Mouse (Mus musculus): ENCODE results near the gene Lims1. TPM values are rescaled to one million over a fixed set of nuclear protein-coding genes. Genes with fewer than 3 reads are reported as not detected.
"Not testable (repeated sequence)": the region's sequence is repeated elsewhere in the genome, so short reads cannot be mapped to it uniquely, and the experiment has no call there.

Lims1 gene
- polyA plus RNA-seq, 1 experiment = 11.4 TPM

DNA sequence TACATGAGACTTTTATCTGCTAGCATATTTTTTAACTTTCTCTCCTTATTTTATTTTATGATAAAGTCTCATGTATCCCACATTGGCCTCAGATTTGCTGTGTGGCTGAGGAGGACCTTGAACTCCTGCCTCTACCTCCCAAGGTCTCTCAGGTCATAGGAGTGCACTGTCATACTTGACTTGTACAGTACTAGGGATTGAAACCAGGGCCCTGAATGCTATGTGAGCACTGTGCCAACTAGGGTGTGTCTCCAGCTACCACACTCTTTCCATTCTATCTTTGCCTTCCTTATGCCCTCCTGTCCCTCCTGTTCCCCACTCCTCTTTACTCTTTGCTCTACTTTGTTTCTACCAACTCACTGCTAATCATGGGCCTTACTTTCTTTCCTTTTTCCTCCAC is 7.4 kb downstream of the Lims1 start:
- no peaks in the 10 kb centered on the region for H3K36me3 ChIP-seq (ENCODE audit: control insufficient read depth, insufficient read depth, low read length)
- no peak overlapping the region for H3K27ac ChIP-seq (ENCODE audit: insufficient read depth, low read length)
- no peak overlapping the region for H3K4me3 ChIP-seq (ENCODE audit: extremely low read depth, insufficient read depth, insufficient read length)
- TF ChIP-seq CTCF (IDR thresholded peaks at IDR 0.05; ENCODE audit: extremely low read depth, insufficient read depth, insufficient read length, insufficient replicate concordance) (no peak), POLR2A (IDR thresholded peaks at IDR 0.05; ENCODE audit: low read depth, low read length) (no peak)
- no peaks in the 10 kb centered on the region; the same call in 1 of the 2 replicates for H3K4me1 ChIP-seq (ENCODE audit: control insufficient read depth, insufficient read depth, insufficient read length)
- no peaks in the 10 kb centered on the region for H3K27me3 ChIP-seq (ENCODE audit: control insufficient read depth, insufficient read depth, low read length)
- no peak for DNase-seq (ENCODE audit: low read depth in 1 of 2, low spot score in 2 of 2)

DNA sequence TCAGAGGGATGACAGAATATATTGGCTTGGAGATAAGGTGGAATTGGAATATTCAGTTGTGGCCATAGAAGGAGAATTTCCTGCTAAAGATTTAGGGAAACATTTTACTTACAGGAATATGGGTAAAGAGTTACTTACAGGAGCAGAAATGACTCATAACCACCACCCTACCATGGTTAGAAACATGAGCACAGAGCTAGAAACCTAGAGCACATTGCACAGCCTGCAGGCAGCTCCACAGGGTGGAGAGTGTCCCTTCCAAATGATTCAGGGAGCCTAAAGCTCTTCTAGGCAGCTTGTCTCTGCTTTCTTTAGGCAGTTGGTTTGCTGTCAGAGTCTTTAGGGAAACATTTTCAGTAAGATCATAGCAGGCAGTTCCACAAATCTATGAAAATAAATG is 8.5 kb downstream of the Lims1 start:
- no peaks in the 10 kb centered on the region; the same call in 1 of the 2 replicates for H3K4me1 ChIP-seq (ENCODE audit: control insufficient read depth, insufficient read depth, insufficient read length)
- TF ChIP-seq CTCF (IDR thresholded peaks at IDR 0.05; ENCODE audit: extremely low read depth, insufficient read depth, insufficient read length, insufficient replicate concordance) (no peak), POLR2A (IDR thresholded peaks at IDR 0.05; ENCODE audit: low read depth, low read length) (no peak)
- H3K36me3 ChIP-seq (ENCODE audit: control insufficient read depth, insufficient read depth, low read length) = no peaks in the 10 kb centered on the region
- no peaks in the 10 kb centered on the region for H3K27me3 ChIP-seq (ENCODE audit: control insufficient read depth, insufficient read depth, low read length)
- no peak overlapping the region for H3K27ac ChIP-seq (ENCODE audit: insufficient read depth, low read length)
- H3K4me3 ChIP-seq (ENCODE audit: extremely low read depth, insufficient read depth, insufficient read length) = no peak overlapping the region
- no peak for DNase-seq (ENCODE audit: low read depth in 1 of 2, low spot score in 2 of 2)

DNA sequence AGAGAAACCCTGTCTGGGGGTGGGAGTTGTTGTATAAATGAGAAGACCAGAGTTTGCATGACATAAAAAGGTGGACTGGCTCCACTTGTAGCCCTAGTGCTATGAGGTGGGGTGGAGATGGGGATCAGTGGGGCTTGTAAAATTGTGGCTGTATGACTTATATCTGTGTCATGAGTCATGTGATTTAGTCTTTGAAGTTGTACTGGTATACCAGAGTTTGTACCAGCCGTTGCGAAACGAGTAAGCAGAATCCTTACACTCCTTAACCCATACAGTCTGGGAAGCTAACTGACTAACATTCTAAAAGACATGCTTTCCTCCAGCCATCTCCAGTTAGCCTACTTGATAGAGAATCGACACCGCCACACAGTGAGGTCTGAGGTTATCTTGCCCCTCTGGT is 10.1 kb downstream of the Lims1 start:
- 0 out of 2 replicates have a peak, but pooled peaks cover 1% of the 10 kb centered on the region for H3K36me3 ChIP-seq (ENCODE audit: control insufficient read depth, insufficient read depth, low read length)
- no peak overlapping the region for H3K27ac ChIP-seq (ENCODE audit: insufficient read depth, low read length)
- H3K4me3 ChIP-seq (ENCODE audit: extremely low read depth, insufficient read depth, insufficient read length) = no peak overlapping the region
- no peak for TF ChIP-seq CTCF (IDR thresholded peaks at IDR 0.05; ENCODE audit: extremely low read depth, insufficient read depth, insufficient read length, insufficient replicate concordance)
- no peak for TF ChIP-seq POLR2A (IDR thresholded peaks at IDR 0.05; ENCODE audit: low read depth, low read length)
- H3K27me3 ChIP-seq (ENCODE audit: control insufficient read depth, insufficient read depth, low read length) = no peaks in the 10 kb centered on the region
- H3K4me1 ChIP-seq (ENCODE audit: control insufficient read depth, insufficient read depth, insufficient read length) = no peaks in the 10 kb centered on the region; the same call in 1 of the 2 replicates
- DNase-seq (ENCODE audit: low read depth in 1 of 2, low spot score in 2 of 2) = no peak
- 87% methylated on average over 5 of the region's 5 CpGs for WGBS

DNA sequence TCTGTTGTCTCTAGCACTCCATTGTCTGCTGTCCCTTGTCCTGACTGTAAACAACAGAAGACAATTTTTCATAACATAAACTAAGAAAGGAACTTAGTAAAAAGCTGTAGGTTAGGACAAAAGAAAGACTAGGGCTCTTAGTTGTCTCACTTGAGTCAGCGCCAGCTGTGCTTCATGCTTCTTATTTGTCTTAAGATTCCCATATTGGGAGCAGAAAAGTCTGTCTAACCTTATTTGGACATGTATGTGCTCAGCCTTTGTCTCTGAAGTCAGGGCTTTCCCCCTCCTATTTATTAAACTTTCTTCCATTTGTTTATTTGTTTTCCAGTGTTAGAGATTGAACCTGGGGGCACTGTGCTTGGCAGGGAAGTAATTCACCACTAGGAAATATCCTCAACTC is 12.9 kb downstream of the Lims1 start:
- 93% methylated on average over 1 of the region's 1 CpGs for WGBS
- Histone ChIP-seq H3K27ac (ENCODE audit: insufficient read depth, low read length) (no peak overlapping the region), H3K36me3 (ENCODE audit: control insufficient read depth, insufficient read depth, low read length) (0 out of 2 replicates have a peak, but pooled peaks cover 1% of the 10 kb centered on the region), H3K4me1 (ENCODE audit: control insufficient read depth, insufficient read depth, insufficient read length) (no peaks in the 10 kb centered on the region; the same call in 1 of the 2 replicates), H3K4me3 (ENCODE audit: extremely low read depth, insufficient read depth, insufficient read length) (no peak overlapping the region), H3K27me3 (ENCODE audit: control insufficient read depth, insufficient read depth, low read length) (no peaks in the 10 kb centered on the region)
- DNase-seq (ENCODE audit: low read depth in 1 of 2, low spot score in 2 of 2) = no peak
- TF ChIP-seq POLR2A (IDR thresholded peaks at IDR 0.05; ENCODE audit: low read depth, low read length) (no peak), CTCF (IDR thresholded peaks at IDR 0.05; ENCODE audit: extremely low read depth, insufficient read depth, insufficient read length, insufficient replicate concordance) (no peak)

DNA sequence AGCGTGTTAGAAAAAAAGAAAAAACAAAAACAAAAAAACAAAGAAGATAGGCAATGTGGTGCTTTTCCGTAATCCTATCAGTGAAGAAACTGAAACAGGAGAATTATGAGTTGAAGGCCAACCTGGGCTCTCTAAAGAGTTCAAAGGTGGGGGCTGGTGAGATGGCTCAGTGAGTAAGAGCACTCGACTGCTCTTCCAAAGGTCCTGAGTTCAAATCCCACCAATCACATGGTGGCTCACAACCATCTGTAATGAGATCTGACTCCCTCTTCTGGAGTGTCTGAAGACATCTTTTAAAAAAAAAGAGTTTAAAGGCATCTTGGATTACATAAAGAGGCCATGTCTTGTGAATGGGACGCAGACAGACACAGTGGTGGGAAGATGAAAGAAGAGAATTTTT is 13.8 kb downstream of the Lims1 start:
- H3K27me3 ChIP-seq (ENCODE audit: control insufficient read depth, insufficient read depth, low read length); H3K36me3 ChIP-seq (ENCODE audit: control insufficient read depth, insufficient read depth, low read length); H3K27ac ChIP-seq (ENCODE audit: insufficient read depth, low read length); H3K4me1 ChIP-seq (ENCODE audit: control insufficient read depth, insufficient read depth, insufficient read length); DNase-seq (ENCODE audit: low read depth in 1 of 2, low spot score in 2 of 2); H3K4me3 ChIP-seq (ENCODE audit: extremely low read depth, insufficient read depth, insufficient read length): not testable (repeated sequence)
- WGBS = 92% methylated on average over 4 of the region's 4 CpGs

DNA sequence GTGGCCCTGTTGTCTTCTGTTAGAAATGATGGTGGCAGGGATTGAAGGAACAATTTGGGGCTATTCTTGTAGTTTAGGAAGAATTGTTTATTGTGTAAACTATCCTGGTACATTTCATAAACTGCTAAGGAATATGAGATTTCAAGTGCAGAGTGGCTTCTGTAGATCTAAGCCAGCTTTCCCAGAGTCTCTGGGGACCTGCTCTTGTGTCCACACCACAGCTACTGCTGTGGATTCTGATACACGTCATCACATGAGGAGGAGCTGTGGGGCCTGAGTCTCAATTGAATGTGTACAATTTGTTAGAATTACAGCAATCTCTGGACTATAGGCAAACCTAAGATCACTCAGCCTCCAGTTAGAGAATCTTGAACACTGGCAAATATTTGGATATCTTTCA is 15.3 kb downstream of the Lims1 start:
- H3K27me3 ChIP-seq (ENCODE audit: control insufficient read depth, insufficient read depth, low read length) = no peaks in the 10 kb centered on the region
- TF ChIP-seq POLR2A (IDR thresholded peaks at IDR 0.05; ENCODE audit: low read depth, low read length) (no peak), CTCF (IDR thresholded peaks at IDR 0.05; ENCODE audit: extremely low read depth, insufficient read depth, insufficient read length, insufficient replicate concordance) (no peak)
- no peak overlapping the region for H3K27ac ChIP-seq (ENCODE audit: insufficient read depth, low read length)
- 0 out of 2 replicates have a peak, but pooled peaks cover 1% of the 10 kb centered on the region for H3K36me3 ChIP-seq (ENCODE audit: control insufficient read depth, insufficient read depth, low read length)
- DNase-seq (ENCODE audit: low read depth in 1 of 2, low spot score in 2 of 2) = no peak
- H3K4me1 ChIP-seq (ENCODE audit: control insufficient read depth, insufficient read depth, insufficient read length) = peaks cover 6% of the 10 kb centered on the region; the same call in 1 of the 2 replicates
- no peak overlapping the region for H3K4me3 ChIP-seq (ENCODE audit: extremely low read depth, insufficient read depth, insufficient read length)
- 57% methylated on average over 1 of the region's 1 CpGs for WGBS

DNA sequence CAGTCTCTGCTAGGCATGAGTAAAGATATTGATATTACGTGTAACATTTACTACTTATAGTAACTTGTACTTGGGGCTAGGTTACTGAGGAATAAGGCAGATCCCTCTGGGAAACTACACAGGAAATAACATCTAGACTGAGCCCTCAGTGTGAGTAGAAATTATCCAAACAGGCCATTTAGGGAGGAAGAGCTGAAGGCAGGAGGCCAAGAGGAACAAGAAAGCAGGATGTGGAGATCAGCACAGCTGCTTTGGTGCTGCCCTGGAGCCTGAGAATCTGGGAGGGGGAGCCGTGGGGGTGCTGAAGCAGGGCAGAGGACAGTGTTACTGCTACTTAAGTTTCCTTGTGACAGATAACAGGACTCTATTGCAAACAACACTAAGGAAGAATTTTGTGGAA is 18.4 kb downstream of the Lims1 start:
- no peak for TF ChIP-seq POLR2A (IDR thresholded peaks at IDR 0.05; ENCODE audit: low read depth, low read length)
- TF ChIP-seq CTCF (IDR thresholded peaks at IDR 0.05; ENCODE audit: extremely low read depth, insufficient read depth, insufficient read length, insufficient replicate concordance) = no peak
- DNase-seq (ENCODE audit: low read depth in 1 of 2, low spot score in 2 of 2) = no peak

More for the DNA sequence above, 18.4 kb downstream of the Lims1 start:
- 37% methylated on average over 2 of the region's 2 CpGs for WGBS
- 0 out of 2 replicates have a peak, but pooled peaks cover 1% of the 10 kb centered on the region for H3K36me3 ChIP-seq (ENCODE audit: control insufficient read depth, insufficient read depth, low read length)
- no peak overlapping the region for H3K27ac ChIP-seq (ENCODE audit: insufficient read depth, low read length)
- no peaks in the 10 kb centered on the region for H3K27me3 ChIP-seq (ENCODE audit: control insufficient read depth, insufficient read depth, low read length)
- no peak overlapping the region for H3K4me3 ChIP-seq (ENCODE audit: extremely low read depth, insufficient read depth, insufficient read length)
- peaks cover 6% of the 10 kb centered on the region; the same call in 1 of the 2 replicates for H3K4me1 ChIP-seq (ENCODE audit: control insufficient read depth, insufficient read depth, insufficient read length)

Data from spleen, adult 2 months (tissue).